Mouse (Mus musculus): ENCODE measurements at regions not wholly inside any gene's neighbourhood (a gene's known extent, or its start where the extent isn't known, plus 50 kb on each side); places are given as distances from the start of the nearest gene placed in this dataset.

DNA sequence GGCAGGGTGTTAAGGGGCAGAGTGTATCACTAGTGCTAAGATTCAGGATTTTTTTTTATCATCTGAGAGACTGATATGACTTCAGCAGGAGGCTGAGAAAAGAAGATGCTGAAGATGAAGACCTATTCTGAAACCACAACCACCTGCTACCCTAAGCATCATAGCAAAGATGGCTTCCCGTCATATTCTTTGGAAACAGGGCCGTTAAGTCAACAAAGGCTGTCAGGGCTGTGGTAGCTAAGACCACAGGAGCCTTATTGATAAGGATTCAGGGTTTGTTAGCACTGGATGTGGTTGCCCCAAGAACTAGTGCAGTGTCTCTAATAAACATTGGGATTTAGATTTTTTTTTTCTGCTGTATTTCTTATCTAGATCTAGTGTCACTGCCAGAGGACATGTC lies 56.7 kb upstream of the Rasgrp1 start:
- intact Hi-C loops (cut with DNase I) = no loop called here

DNA sequence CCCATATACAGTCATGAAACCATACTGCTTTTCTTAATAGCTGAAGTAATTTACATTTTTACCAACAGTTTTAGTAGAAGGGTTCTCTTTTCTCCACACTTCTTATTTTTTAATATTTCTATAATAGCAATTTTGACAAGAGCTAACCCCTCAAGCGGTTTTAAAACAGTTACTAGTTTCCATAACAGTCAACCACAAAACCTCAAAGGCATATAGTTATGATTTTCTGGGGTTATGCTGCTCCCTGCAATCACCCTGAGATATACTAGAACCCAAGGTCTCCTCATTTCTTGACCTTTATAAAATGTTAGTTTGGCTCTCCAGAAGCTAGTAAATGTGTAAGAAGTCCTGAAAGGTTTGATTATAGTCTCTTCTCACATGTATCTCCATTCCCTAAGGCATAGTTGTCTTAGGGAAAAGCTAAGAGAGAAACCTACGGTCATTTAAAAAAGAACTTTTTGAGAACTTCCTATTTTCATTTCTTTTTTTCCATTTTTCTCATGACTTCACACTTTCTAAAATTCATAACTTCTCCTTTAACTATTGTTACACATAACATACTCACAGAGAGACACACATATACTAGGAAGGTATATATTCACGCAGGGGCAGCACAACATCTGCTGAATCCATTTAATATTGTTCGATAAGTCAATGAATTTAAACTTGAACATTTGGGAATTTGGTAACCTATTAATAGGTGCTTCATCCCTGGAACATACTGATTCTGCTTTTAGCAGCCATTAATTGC lies 60.8 kb upstream of the Rasgrp1 start:
- intact Hi-C loops (cut with DNase I) = no loop called here
- no peak for DNase-seq

More for the DNA sequence above, 56.7 kb upstream of the Rasgrp1 start:
- no peak for DNase-seq

DNA sequence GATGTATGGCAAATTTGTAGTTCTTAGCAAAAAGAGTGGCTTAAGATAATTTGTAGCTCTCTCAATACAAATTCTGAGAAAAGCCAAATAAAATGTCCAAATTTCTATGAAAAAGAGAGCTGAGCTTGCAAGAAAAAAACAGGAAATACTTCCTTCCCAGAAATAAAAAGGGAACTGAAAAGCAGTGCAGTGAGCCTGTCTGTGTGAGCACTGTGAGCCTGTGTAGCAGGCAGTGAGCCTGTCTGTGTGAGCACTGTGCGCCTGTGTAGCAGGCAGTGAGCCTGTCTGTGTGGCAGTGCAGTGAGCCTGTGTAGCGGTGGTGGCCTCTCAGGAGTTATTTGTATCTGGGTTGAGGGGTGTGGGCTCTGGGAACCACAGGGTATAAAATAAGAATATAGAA lies 62.7 kb upstream of the Rasgrp1 start:
- no peak for DNase-seq
- intact Hi-C loops (cut with DNase I) = no loop called here

GRCm38 (mm10) chr2:117408241-117408640 lies 65.4 kb upstream of the Rasgrp1 start:
- DNase-seq = no peak

DNA sequence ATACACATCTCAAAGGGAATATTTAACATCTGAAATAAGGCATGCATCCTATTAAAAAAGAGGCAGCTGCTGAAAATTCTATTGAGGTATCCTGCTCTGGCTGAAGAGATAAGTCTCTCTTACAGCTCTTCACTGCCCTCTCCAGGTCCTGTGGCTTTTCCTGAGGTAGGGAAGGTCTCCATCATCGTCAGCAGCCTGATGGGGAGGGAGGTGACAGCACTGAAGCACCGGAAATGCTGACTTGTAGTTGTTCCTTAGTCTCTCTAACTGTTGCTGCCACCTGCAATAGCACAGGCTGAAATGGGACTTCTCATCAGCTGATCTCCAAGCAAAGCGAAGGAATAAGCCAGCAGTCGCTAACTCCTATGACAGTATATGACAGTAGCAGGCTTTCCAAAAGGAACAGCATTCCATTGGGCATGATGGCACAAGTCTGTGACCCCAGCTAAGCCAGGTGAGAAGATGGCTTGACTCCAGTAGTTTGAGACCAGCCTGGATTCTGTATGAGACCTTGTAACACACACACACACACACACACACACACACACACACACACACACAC lies 69.3 kb upstream of the Rasgrp1 start:
- intact Hi-C loops (cut with DNase I) = loop anchor here (5.0 kb wide), 1 partner anchor 70 kb away; the partner anchor contains the start of gene Rasgrp1

More at GRCm38 (mm10) chr2:117408241-117408640, 65.4 kb upstream of the Rasgrp1 start:
- intact Hi-C loops (cut with DNase I) = no loop called here

GRCm38 (mm10) chr2:117417229-117417970 lies 74.6 kb upstream of the Rasgrp1 start:
- DNase-seq = no peak
- intact Hi-C loops (cut with DNase I) = no loop called here

More for the DNA sequence above, 69.3 kb upstream of the Rasgrp1 start:
- no peak for DNase-seq

- intact Hi-C loops (cut with DNase I) = no loop called here
- no peak for DNase-seq
Measured at GRCm38 (mm10) chr2:117418121-117418615, 75.4 kb upstream of the Rasgrp1 start.

GRCm38 (mm10) chr2:117418711-117419110 lies 75.9 kb upstream of the Rasgrp1 start:
- intact Hi-C loops (cut with DNase I) = no loop called here
- no peak for DNase-seq

DNA sequence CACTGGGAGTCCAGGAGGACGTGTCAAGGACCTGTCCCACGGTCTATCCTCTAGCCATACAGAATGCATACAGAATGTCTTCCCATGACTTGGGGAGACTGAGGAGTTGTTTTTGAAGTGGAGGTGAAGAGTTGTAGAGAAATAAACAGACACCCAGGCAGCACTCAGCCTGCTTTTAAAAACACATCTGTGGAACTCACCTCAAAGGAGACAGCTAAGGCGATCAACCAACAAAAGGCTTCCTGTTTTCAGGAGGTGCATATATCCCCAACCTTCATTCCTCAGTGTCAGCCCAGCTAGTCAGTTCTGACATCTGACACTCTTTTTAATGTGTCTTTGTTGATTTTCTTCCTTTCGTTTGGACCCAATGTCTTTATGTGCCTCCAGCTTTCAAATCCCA lies 78.6 kb upstream of the Rasgrp1 start:
- no peak for DNase-seq

DNA sequence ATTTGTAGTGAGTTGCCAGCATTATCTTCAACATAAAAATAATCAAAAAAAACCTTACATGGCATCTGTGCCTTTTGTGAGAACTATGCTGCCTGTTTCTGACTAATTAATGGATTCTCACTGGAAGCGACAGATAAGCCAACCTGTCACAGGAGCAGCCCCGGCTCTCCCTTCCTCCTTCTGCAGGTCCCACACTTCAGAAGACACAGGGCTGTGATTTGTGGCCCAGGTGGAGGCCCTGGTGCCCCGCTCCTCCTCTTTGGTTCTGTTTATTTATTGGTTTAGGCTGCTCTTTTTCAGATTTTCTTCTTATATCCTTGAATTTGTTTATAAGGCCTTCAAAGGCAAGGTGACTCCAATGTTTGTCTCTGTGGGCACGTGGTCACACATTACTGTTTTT lies 80.0 kb upstream of the Rasgrp1 start:
- DNase-seq = no peak
- intact Hi-C loops (cut with DNase I) = no loop called here

More for the DNA sequence above, 78.6 kb upstream of the Rasgrp1 start:
- intact Hi-C loops (cut with DNase I) = no loop called here

DNA sequence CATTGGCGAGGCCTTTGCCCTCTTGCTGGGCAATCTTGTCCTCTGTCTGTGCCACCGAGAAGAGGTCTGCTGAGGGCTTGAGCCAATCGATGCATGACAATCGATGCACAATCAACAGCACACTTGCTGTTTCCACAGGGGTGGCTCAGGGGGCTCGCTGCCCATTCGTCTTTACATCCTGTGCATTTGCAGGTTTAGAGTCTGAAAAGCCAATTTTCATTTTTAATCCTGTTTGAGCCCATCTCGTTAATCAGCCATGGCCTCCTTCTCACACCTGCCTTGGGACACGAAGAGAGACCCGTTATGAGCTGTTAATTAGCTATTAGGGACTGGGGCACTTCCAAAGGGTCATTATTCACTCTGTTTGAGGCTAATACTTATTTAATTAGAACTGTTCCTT lies 86.4 kb upstream of the Rasgrp1 start:
- intact Hi-C loops (cut with DNase I) = no loop called here

GRCm38 (mm10) chr2:117432010-117432409 lies 89.2 kb upstream of the Rasgrp1 start:
- DNase-seq = no peak
- intact Hi-C loops (cut with DNase I) = no loop called here

More for the DNA sequence above, 86.4 kb upstream of the Rasgrp1 start:
- no peak for DNase-seq

GRCm38 (mm10) chr2:117432923-117433322 lies 90.1 kb upstream of the Rasgrp1 start:
- no peak for DNase-seq
- intact Hi-C loops (cut with DNase I) = no loop called here

- no peak for DNase-seq
- intact Hi-C loops (cut with DNase I) = no loop called here
Measured at GRCm38 (mm10) chr2:117433482-117433881, 90.7 kb upstream of the Rasgrp1 start.

GRCm38 (mm10) chr2:117438079-117438478 lies 95.3 kb upstream of the Rasgrp1 start:
- no peak for DNase-seq
- intact Hi-C loops (cut with DNase I) = loop anchor here (2.0 to 5.0 kb wide), 2 partner anchors 96 to 539 kb away; partner anchors contain the start of gene Rasgrp1

- DNase-seq = peak; percentile 65 to 69
- intact Hi-C loops (cut with DNase I) = loop anchor here (1.0 to 5.0 kb wide), 3 partner anchors 96 to 540 kb away; partner anchors contain the start of gene Rasgrp1
Measured at GRCm38 (mm10) chr2:117438586-117439371, 96.0 kb upstream of the Rasgrp1 start.

DNA sequence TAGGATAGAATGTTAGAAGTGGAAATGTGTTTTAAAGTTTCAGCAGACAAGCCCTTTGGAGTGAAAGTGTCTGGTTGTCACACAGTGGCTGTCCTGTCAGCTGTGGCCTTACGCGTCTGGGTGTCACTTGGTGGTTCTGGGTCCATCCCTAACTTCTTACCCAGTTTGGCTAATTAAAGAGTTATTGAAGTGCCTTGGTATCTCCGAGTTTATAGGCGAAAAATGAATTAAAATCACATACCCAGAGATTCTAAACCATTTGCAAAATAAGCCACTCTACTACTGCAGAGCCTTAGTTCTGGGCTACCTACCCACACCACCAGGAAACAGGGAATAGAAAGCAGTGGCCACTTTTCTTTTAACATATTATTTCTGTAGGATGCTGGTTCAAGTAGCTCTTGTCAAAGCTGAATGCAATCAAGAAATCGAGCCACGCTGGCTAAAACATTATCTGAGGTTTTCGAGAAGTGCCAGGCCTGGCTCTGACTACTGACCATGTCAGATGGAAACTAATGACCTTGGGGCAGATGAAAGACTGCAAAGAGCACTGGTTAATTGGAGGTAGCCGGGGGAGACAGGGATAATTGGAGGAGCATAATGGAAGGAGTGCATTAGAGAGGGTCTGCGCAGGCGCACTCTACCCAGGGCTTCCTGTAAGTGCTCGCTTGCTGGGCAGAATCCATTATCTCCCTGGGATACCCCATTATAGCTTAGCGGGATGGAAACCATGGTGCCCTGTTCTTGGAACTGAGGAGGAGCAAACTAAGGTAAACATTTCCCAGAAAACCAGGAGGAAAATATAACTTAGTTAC lies 96.8 kb upstream of the Rasgrp1 start:
- DNase-seq = no peak
- intact Hi-C loops (cut with DNase I) = loop anchor here (1.0 to 5.0 kb wide), 3 partner anchors 97 to 541 kb away; partner anchors contain the start of gene Rasgrp1

- DNase-seq = no peak
- intact Hi-C loops (cut with DNase I) = no loop called here
Measured at GRCm38 (mm10) chr2:117440801-117441281, 98.0 kb upstream of the Rasgrp1 start.

DNA sequence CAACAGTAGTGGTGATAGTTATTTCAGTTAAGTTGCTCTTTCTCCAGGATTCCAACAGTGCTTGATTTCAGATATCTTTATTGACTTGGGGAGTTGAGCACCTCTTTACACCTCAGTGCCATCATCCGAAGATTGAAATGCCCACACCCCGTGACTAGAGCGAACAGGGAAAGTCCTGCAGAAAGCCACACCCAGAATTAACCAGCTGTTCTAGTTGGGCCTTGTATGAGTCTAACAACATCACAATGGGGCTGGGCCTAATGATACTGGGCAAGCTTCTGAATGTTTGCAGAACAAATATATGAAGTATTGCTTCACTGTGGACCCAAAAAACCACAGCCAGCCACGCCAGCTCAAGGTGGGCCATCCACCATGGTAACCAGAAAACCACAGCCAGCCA lies 100.1 kb upstream of the Rasgrp1 start:
- intact Hi-C loops (cut with DNase I) = no loop called here
- no peak for DNase-seq
